Mouse (Mus musculus) CH12.LX (cell line): ENCODE measurements around the gene Mier3. TPM values are rescaled to one million over a fixed set of nuclear protein-coding genes. Genes with fewer than 3 reads are reported as not detected.

Experiments used
- DNase-seq: peaks from one replicate; pipeline ENCODE4 v3.0.0-alpha.2; 2013; ENCODE audit errors: extremely low read depth
- H3K27ac ChIP-seq: 2 replicates; pipeline ENCODE4 v1.5.1; 2012; ENCODE audit warnings: low read depth, mild to moderate bottlenecking, control low read depth, moderate library complexity; ENCODE audit not compliant: insufficient read depth
- H3K27me3 ChIP-seq: replicated peaks from 2 replicates; pipeline ENCODE3; 2012; ENCODE audit warnings: inconsistent platforms
- H3K36me3 ChIP-seq, 2 experiments: replicated peaks in 1 of 2; 2 replicates each; pipeline versions ENCODE3 to v1.6.1; 2012; ENCODE audit warnings: inconsistent platforms in 1 of 2, low read length in 1 of 2, mild to moderate bottlenecking in 1 of 2, mixed read lengths in 1 of 2, moderate library complexity in 1 of 2; ENCODE audit not compliant: control insufficient read depth in 1 of 2, insufficient read depth in 1 of 2
- H3K4me1 ChIP-seq, 2 experiments: 2 replicates each; pipeline ENCODE4 v1.6.1; 2012; ENCODE audit warnings: inconsistent platforms in 1 of 2, moderate library complexity in 1 of 2; ENCODE audit not compliant: insufficient read depth in 2 of 2, control insufficient read depth in 1 of 2
- H3K4me2 ChIP-seq: 2 replicates; pipeline ENCODE4 v1.6.1; 2012; ENCODE audit warnings: low read depth, mild to moderate bottlenecking, control low read depth; ENCODE audit not compliant: poor library complexity, insufficient read depth, severe bottlenecking
- H3K4me3 ChIP-seq, 3 experiments: fragments of 150-350 bp in 1 of 3; sonication (generic) in 1 of 3; replicated peaks in 1 of 3; 2 replicates each; pipeline versions ENCODE3 to v1.5.1; 2011 to 2012; ENCODE audit warnings: low read depth in 2 of 3, low read length in 2 of 3, mild to moderate bottlenecking in 2 of 3, moderate library complexity in 2 of 3, control low read depth in 1 of 3, improper control_type of control experiment in 1 of 3, inconsistent platforms in 1 of 3, mixed read lengths in 1 of 3; ENCODE audit not compliant: poor library complexity in 1 of 3
- H3K79me2 ChIP-seq: replicated peaks from 2 replicates; pipeline ENCODE4 v1.6.1; 2012; ENCODE audit warnings: mild to moderate bottlenecking, moderate library complexity; ENCODE audit not compliant: control insufficient read depth, poor library complexity, insufficient read depth, severe bottlenecking; ENCODE audit errors: extremely low read depth
- H3K9ac ChIP-seq: 2 replicates; pipeline ENCODE4 v1.6.1; 2012; ENCODE audit warnings: low read depth, mild to moderate bottlenecking, control low read depth, moderate library complexity; ENCODE audit not compliant: insufficient read depth
- H3K9me3 ChIP-seq: replicated peaks from 2 replicates; pipeline ENCODE3; 2012; ENCODE audit warnings: low read length, inconsistent platforms, mixed read lengths
- EP300 ChIP-seq: IDR thresholded peaks from 2 replicates; pipeline ENCODE4 v1.6.1; 2011; ENCODE audit warnings: low read length, improper control_type of control experiment
- HCFC1 ChIP-seq: IDR thresholded peaks from 2 replicates; pipeline ENCODE4 v1.6.1; 2012; ENCODE audit warnings: low read depth, mild to moderate bottlenecking, inconsistent platforms, low read length, improper control_type of control experiment
- IRF4 ChIP-seq: IDR thresholded peaks from 2 replicates; pipeline ENCODE4 v1.6.1; 2014; ENCODE audit warnings: low read depth, mild to moderate bottlenecking, inconsistent platforms, low read length, improper control_type of control experiment
- MAX ChIP-seq: IDR thresholded peaks from 2 replicates; pipeline ENCODE4 v1.6.1; 2011; ENCODE audit warnings: low read length, improper control_type of control experiment
- MAZ ChIP-seq: IDR thresholded peaks from 2 replicates; pipeline ENCODE4 v1.6.1; 2012; ENCODE audit warnings: low read depth, mild to moderate bottlenecking, inconsistent platforms, low read length, improper control_type of control experiment, moderate library complexity
- NELFE ChIP-seq: IDR thresholded peaks from 2 replicates; pipeline ENCODE4 v1.6.1; 2011; ENCODE audit warnings: low read depth, low read length, improper control_type of control experiment
- NRF1 ChIP-seq: IDR thresholded peaks from 2 replicates; pipeline ENCODE4 v1.6.1; 2014; ENCODE audit warnings: low read depth, mild to moderate bottlenecking, inconsistent platforms, low read length, improper control_type of control experiment, moderate library complexity
- POLR2A ChIP-seq: IDR thresholded peaks from 2 replicates; pipeline ENCODE4 v1.6.1; 2011; ENCODE audit warnings: low read depth, mild to moderate bottlenecking, improper control_type of control experiment, low read length
- SIN3A ChIP-seq: IDR thresholded peaks from 2 replicates; pipeline ENCODE4 v1.6.1; 2012; ENCODE audit warnings: low read length, improper control_type of control experiment, inconsistent platforms
- TCF12 ChIP-seq: IDR thresholded peaks from 2 replicates; pipeline ENCODE4 v1.6.1; 2014; ENCODE audit warnings: low read depth, mild to moderate bottlenecking, inconsistent platforms, low read length, improper control_type of control experiment
- UBTF ChIP-seq: IDR thresholded peaks from 2 replicates; pipeline ENCODE4 v1.6.1; 2012; ENCODE audit warnings: low read depth, mild to moderate bottlenecking, inconsistent platforms, low read length, improper control_type of control experiment, moderate library complexity
- ZMIZ1 ChIP-seq: IDR thresholded peaks from 2 replicates; pipeline ENCODE4 v1.6.1; 2012; ENCODE audit warnings: low read depth, mild to moderate bottlenecking, inconsistent platforms, low read length, improper control_type of control experiment
- dilution Hi-C: fragments of 300-500 bp; cut with MboI; formaldehyde crosslinking; loops from 2 replicates; pipeline ENCODE4 v1.14.3; 2020; ENCODE audit warnings: low sequenced_read_pairs; ENCODE audit not compliant: extremely low pct_unique_long_range_greater_than_20kb, extremely low pct_ligation_motif_present
- in situ Hi-C: fragments of 300-500 bp; cut with MboI; formaldehyde crosslinking; loops from 3 replicates; pipeline ENCODE4 v1.14.3; 2019; ENCODE audit warnings: low sequenced_read_pairs, low pct_ligation_motif_present, low pct_unique_long_range_greater_than_20kb, mixed read lengths
- polyA plus RNA-seq: library from polyadenylated mRNA; unstranded; fragments of >175 nt; gene quantifications from 2 replicates; pipeline ENCODE4 v1.2.1, GENCODE M21; 2012; ENCODE audit warnings: low read depth; ENCODE audit not compliant: insufficient read length
- total RNA-seq, 2 experiments: library from RNA; depleted of rRNA; stranded (reverse); fragments of 300-350 nt in 1 of 2; fragments of >200 nt in 1 of 2; gene quantifications; 2 replicates each; pipeline ENCODE4 v1.2.3; 2012 to 2014

Mier3 gene
- total and polyA plus RNA-seq, 3 experiments: 3.3 to 7.3 (median 7.0) TPM

GRCm38 (mm10) chr13:111685751-111686462 is 5.1 kb downstream of the Mier3 start:
- Histone ChIP-seq H3K4me3 (peak overlapping the region; percentile 46 to 86 (median 67)), H3K27ac (peak overlapping the region; percentile 66), H3K79me2 (no peaks in the 10 kb centered on the region), H3K36me3 (no peaks in the 10 kb centered on the region), H3K9me3 (no peaks in the 10 kb centered on the region), H3K27me3 (peaks cover 17% of the 10 kb centered on the region), H3K4me1 (peaks cover 0 to 7% of the 10 kb centered on the region in 2 experiments; a peak in 2 of 4 replicates), H3K9ac (peak overlapping the region; percentile 98), H3K4me2 (peak overlapping the region; percentile 62)
- dilution Hi-C loops (no loop called here), in situ Hi-C loops (no loop called here)
- TF ChIP-seq SIN3A (no peak; the same call in 1 of the 2 replicates), MAZ (0 out of 2 replicates have a peak, but pooled peaks have one; percentile 27), NELFE (peak; percentile 44; the same call in 1 of the 2 replicates), HCFC1 (no peak), NRF1 (peak; percentile 38; the same call in 1 of the 2 replicates), TCF12 (peak; percentile 35; the same call in 1 of the 2 replicates), UBTF (peak; percentile 49), MAX (0 out of 2 replicates have a peak, but pooled peaks have one; percentile 22), POLR2A (peak; percentile 60), EP300 (no peak)
- DNase-seq: peak; percentile 63

GRCm38 (mm10) chr13:111686522-111687284 is 5.9 kb downstream of the Mier3 start:
- dilution Hi-C loops: no loop called here
- peak; percentile 3 for DNase-seq
- Histone ChIP-seq H3K9me3 (no peaks in the 10 kb centered on the region), H3K9ac (peak overlapping the region; percentile 98), H3K36me3 (peaks cover 2 to 6% of the 10 kb centered on the region in 2 experiments), H3K27me3 (peaks cover 17% of the 10 kb centered on the region), H3K4me3 (peak overlapping the region; percentile 41 to 86 (median 67)), H3K79me2 (no peaks in the 10 kb centered on the region), H3K27ac (peak overlapping the region; percentile 66), H3K4me2 (peak overlapping the region; percentile 62), H3K4me1 (peaks cover 0 to 7% of the 10 kb centered on the region in 2 experiments; a peak in 2 of 4 replicates)
- TF ChIP-seq UBTF (peak; percentile 67), ZMIZ1 (no peak), IRF4 (no peak)
- in situ Hi-C loops: no loop called here
